Mouse (Mus musculus) ES-CJ7 (cell line): ENCODE measurements around the gene Serinc4.
"Not testable (repeated sequence)": the region's sequence is repeated elsewhere in the genome, so short reads cannot be mapped to it uniquely, and the experiment has no call there.

Experiments used
- DNase-seq: peaks from one replicate; pipeline ENCODE4 v3.0.0; 2011; ENCODE audit warnings: low read depth, low spot score

Serinc4 gene

DNA sequence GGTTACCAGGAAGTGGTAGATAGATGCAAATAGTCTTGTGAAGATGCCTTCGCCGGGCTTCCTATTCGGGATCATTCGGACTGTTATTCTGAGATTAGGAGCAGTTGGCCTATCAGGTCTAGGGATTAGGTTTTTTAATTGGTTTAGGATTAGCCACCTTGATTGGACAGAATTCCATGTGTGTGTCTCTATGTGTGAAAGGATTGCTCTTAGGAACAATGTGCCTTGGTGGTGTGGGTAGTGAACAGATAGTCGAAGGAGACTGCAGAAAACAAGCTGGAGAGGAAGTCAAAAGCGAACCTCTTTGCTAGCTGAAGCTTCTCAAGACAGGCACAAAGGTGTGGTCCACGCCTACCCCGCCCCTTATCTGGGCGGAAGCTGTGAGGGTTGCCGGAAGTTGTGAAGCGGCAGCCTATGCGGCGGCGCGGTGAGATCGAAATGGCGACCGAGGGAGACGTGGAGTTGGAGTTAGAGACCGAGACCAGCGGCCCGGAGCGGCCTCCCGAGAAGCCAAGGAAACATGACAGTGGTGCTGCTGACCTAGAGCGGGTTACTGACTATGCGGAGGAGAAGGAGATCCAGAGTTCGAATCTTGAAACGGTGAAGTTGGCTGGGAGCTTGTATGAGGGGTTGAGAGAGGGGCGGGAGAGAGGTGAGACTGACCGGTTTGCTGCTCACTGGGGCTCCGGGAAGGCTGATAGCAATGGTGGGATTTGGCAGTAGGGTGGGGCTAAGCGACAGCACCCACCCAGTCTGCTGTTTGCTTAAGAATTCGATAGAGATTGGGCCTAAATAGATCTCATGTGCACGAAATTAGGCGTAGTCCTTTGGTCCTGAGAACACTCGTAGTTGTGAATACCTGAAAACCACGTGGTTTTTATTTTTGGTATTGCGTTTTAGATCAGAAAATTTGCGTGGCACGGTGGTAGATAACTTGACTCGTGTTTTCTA, at the start of gene Serinc4:
Gene Serinc4 (minus strand): TSS at position 90 of the 951 bp plus-strand sequence.
- peak; percentile 86 for DNase-seq

DNA sequence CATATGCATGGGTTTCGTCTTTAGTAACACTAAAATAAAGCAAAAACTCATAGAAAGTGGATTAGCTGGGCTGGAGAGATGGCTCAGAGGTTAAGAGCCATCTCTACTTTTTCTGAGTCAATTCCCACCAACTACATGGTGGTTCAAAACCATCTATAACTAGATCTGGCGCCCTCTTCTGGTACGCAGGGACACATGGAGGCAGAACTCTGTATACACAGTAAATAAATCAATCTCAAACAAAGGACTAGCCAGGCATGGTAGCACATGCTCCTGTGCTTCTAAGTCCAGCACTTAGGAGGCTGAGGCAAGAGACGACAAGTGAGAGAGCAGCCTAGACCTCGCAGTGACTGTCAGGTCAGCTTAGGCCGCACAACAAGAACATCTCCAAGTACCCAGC, 45.0 kb upstream of the Serinc4 start:
- DNase-seq, result not testable (repeated sequence)

GRCm38 (mm10) chr2:121484403-121484802, 27.8 kb upstream of the Serinc4 start:
- DNase-seq, result not testable (repeated sequence)

DNA sequence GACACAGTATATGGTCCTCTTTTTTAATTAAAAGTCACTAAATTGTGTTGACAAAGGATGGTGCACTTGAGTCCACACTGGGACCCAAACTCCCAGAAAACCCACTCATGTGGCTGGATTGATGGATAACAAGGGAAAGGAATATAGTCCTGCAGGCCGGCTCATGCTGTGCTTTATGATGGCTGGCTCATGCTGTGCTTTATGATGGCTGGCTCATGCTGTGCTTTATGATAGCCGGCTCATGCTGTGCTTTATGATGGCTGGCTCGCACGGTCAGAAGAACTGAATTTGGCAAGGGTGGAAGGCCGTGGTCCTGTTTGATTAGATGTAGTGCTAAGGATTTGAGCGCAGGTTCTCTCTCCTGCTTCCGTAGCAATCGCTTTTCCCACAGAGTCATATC, 27.0 kb upstream of the Serinc4 start:
- no peak for DNase-seq

GRCm38 (mm10) chr2:121480916-121481315, 24.3 kb upstream of the Serinc4 start:
- not testable (repeated sequence) for DNase-seq

DNA sequence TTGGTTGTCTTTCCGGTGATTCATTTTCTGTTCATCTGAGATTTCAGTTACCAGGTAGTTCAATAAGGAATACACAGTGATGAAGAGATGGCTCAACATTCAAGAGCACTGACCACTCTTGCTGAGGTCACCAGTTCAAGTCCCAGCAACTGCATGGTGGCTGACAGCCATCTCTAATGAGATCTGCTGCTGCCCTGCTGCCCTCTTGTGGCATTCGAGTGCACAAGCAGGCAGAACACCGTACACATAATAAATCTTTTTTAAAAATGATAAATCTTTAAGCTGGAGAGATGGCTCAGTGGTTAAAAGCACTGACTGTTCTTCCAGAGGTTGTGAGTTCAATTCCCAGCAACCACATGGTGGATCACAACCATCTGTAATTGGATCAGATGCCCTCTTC, 23.9 kb upstream of the Serinc4 start:
- peak; percentile 48 for DNase-seq

DNA sequence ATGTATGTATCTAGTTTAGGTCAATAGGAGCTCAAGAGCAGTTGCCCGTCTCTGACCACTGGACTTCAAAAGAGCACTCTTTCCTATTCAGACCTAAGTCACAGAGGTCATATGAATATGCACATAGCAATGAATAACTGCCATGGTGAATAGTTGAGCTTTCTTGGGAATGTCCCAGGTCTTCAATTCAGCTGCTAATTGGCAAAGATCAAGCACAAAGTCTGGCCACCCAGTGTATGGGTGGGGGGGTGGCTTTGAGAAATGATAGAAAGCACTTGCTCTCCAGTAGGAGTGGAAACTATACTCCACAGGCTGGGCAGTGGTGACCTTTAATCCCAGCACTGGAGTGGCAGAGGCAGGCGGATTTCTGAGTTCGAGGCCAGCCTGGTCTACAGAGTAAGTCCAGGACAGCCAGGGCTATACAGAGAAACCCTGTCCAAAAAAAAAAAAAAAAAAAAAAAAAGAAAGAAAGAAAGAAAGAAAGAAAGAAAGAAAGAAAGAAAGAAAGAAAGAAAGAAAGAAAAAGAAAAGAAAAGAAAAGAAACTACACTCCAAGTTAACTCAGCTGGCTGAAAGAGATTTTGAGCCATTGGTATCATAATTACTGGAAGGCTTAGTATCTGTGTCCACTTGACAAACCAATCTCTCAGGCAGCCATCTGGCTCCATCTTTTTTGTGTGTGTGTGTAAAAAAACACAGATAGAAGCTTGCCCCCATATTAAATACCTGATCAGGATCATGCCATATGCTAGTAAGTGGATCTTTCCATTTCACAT, 21.1 kb upstream of the Serinc4 start:
- peak; percentile 70 for DNase-seq

- DNase-seq, result not testable (repeated sequence)
Observed at GRCm38 (mm10) chr2:121475306-121475705, 18.7 kb upstream of the Serinc4 start.

DNA sequence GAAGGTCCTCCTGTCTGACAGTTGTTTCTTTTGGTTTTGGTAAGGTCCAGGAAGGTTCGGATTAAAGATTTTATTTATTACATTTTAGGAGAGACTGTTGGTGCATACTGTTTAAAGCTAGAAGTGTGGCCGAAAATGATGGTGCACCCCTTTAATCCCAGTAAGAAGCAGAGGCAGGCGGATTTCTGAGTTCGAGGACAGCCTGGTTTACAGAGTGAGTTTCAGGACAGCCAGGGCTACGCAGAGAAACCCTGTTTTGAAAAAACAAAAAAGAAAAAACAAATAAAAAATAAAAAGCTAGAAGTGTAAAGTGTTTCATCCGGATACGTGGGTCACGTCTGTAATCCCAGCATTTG, 17.6 kb upstream of the Serinc4 start:
- no peak for DNase-seq

GRCm38 (mm10) chr2:121473301-121474179, 17.0 kb upstream of the Serinc4 start, which contains the start of gene Mfap1b:
Mfap1b (minus strand) TSS chr2:121474067.
- peak; percentile 89 for DNase-seq

DNA sequence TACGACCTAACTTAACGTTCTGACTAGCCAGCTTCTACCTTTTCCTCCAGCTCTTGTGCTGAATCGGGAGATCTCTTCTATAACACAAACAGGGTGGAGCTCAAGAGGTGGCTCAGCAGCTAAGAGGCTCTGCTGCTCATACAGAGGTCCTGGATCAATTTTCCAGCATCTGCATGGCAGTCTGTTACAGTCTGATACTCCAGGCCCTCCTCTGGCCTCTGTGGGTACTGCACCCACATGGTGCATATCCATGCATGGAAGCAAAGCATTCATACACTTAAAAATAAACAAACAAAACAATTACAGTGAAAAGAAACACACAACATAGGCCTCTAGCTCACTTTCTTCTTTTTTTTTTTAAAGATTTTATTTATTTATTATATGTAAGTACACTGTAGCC, 16.2 kb upstream of the Serinc4 start:
- not testable (repeated sequence) for DNase-seq

DNA sequence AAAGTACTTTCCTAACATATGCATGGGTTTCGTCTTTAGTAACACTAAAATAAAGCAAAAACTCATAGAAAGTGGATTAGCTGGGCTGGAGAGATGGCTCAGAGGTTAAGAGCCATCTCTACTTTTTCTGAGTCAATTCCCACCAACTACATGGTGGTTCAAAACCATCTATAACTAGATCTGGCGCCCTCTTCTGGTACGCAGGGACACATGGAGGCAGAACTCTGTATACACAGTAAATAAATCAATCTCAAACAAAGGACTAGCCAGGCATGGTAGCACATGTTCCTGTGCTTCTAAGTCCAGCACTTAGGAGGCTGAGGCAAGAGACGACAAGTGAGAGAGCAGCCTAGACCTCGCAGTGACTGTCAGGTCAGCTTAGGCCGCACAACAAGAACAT, 12.4 kb upstream of the Serinc4 start:
- not testable (repeated sequence) for DNase-seq

DNA sequence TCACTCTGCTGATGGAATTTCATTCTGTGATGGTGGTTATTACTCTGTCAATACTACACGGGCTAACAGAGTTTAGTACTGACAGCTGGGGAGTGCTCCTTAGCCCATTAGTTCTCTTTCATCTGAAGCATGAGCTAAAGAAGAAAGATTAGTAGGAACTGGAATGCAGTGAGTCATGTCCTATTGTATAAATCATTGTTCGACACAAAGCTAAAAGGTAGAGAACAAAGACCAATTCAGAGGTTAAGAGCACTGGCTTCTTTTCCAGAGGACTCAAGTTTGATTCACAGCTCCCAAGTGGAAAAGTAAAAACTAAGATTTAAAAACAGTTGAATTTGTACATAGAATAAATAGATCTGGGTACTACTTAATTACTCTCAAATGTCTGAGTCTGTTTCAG, 3.5 kb upstream of the Serinc4 start:
- DNase-seq, result no peak

DNA sequence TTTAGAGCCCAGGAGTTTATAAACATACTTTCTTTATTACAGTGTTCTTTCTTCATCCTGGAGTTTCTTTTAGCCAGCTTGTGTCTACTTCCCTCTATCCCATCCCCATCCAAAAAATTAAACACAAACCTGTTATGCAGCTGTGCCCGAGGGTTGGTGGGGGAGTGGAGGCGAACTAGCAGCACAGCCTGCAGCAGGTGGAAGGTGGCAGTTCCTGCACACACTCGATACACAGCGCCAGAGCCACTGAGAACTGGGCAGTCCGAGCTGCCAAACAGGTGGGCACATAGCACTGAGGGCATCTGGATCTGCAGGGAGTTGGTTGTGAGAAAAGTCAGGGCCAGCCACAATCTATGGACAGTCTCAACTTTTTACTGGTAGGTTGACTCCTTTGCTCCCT, 1.0 kb downstream of the Serinc4 start:
- DNase-seq, result no peak

GRCm38 (mm10) chr2:121453917-121454316, 2.7 kb downstream of the Serinc4 start:
- no peak for DNase-seq

- DNase-seq, result no peak
Observed at GRCm38 (mm10) chr2:121452990-121453389, 3.6 kb downstream of the Serinc4 start, which contains the start of gene Hypk. Hypk (plus strand) TSS chr2:121453290.

GRCm38 (mm10) chr2:121452361-121452760, 4.2 kb downstream of the Serinc4 start:
- no peak for DNase-seq

DNA sequence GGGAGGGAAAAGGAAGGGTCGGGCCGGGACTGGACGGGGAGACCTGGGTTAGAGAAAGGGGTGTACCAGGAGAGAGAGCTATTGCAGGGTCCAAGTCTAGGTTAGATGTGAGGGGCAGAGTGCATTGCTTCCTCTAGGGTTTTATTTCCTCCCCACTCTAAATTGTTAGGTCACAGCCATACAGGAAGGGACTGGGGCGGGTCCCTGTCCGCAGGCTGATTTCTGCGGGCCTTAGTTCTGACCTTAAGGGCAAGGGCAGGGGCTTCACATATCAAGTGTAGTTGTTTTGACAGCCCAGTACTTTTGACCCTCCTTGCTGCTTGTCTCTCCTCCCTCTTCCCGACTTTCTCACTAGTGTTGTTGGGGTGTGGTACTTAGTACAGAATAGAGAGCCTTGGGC, 6.5 kb downstream of the Serinc4 start:
- peak; percentile 32 for DNase-seq

- DNase-seq, result no peak
Observed at GRCm38 (mm10) chr2:121449545-121450011, 7.0 kb downstream of the Serinc4 start.

- DNase-seq, result peak; percentile 98
Observed at GRCm38 (mm10) chr2:121448739-121449535, 7.6 kb downstream of the Serinc4 start, which contains the start of gene Serf2. Serf2 (plus strand) TSS chr2:121449195.
